Mouse (Mus musculus): ENCODE measurements around the gene 4933415A04Rik.

GRCm38 (mm10) chr11:43626927-43627645 is 40.2 kb downstream of the 4933415A04Rik start:
- TF ChIP-seq GATA1 (IDR thresholded peaks at IDR 0.05; ENCODE audit: low read length), result no peak
- no peak for TF ChIP-seq TAL1 (IDR thresholded peaks at IDR 0.05; ENCODE audit: low read length)

Measured in erythroblast, embryonic 14.5 days (primary cell).